Mouse (Mus musculus) midbrain, embryonic 14.5 days (tissue): ENCODE measurements around the gene Car12. TPM values are rescaled to one million over a fixed set of nuclear protein-coding genes. Genes with fewer than 3 reads are reported as not detected.

Experiments
- ATAC-seq: fragments of 200-750 bp; cut with Nextera tagmentation; 2 replicates; pipeline ENCODE4 v1.8.0; 2017; ENCODE audit warnings: moderate number of reproducible peaks, moderate library complexity; ENCODE audit not compliant: low FRiP score, low TSS enrichment
- DNase-seq: peaks from one replicate; pipeline ENCODE4 v3.0.0-alpha.2; 2015
- H3K27ac ChIP-seq: fragments of 300-500 bp; sonication (generic); replicated peaks from 2 replicates; pipeline ENCODE4 v1.5.1; 2014; ENCODE audit warnings: mild to moderate bottlenecking, low read depth, low read length, moderate library complexity
- H3K27me3 ChIP-seq: fragments of 300-500 bp; sonication (generic); 2 replicates; pipeline ENCODE4 v1.6.1; 2014; ENCODE audit warnings: low read length, control low read depth, mixed read lengths; ENCODE audit not compliant: control insufficient read depth, insufficient read depth
- H3K36me3 ChIP-seq: fragments of 300-500 bp; sonication (generic); 2 replicates; pipeline ENCODE4 v1.6.1; 2014; ENCODE audit warnings: low read length, control low read depth; ENCODE audit not compliant: control insufficient read depth, insufficient read depth
- H3K4me1 ChIP-seq: fragments of 300-500 bp; sonication (generic); 2 replicates; pipeline ENCODE4 v1.6.1; 2014; ENCODE audit warnings: mild to moderate bottlenecking, antibody characterized with exemption, low read length, control low read depth; ENCODE audit not compliant: control insufficient read depth, insufficient read depth
- H3K4me2 ChIP-seq: fragments of 300-500 bp; sonication (generic); 2 replicates; pipeline ENCODE4 v1.6.1; 2014; ENCODE audit warnings: mild to moderate bottlenecking, low read length, moderate library complexity
- H3K4me3 ChIP-seq: fragments of 300-500 bp; sonication (generic); replicated peaks from 2 replicates; pipeline ENCODE4 v1.5.1; 2014; ENCODE audit warnings: low read depth, low read length
- H3K9ac ChIP-seq: fragments of 300-500 bp; sonication (generic); replicated peaks from 2 replicates; pipeline ENCODE4 v1.6.1; 2014; ENCODE audit warnings: mild to moderate bottlenecking, low read length, moderate library complexity
- H3K9me3 ChIP-seq: fragments of 300-500 bp; sonication (generic); 2 replicates; pipeline ENCODE4 v1.6.1; 2016; ENCODE audit warnings: low read length, control low read depth, mixed read lengths; ENCODE audit not compliant: control insufficient read depth
- WGBS: fragments of 180-500 bp; shearing (Covaris S2); extraction: QIAGEN DNeasy Blood & Tissue Kit; methylation state at CpG from one replicate; pipeline ENCODE4 v1.1.7; 2014; 5-methylcytosine and 5-hydroxymethylcytosine counted together
- polyA plus RNA-seq: library from polyadenylated mRNA; unstranded; fragments of >200 nt; fragmentation: Nextera tagmentation; extraction: Ambion mirVana; gene quantifications from 2 replicates; pipeline ENCODE4 v1.2.1, GENCODE M21; 2014

The Car12 gene
- polyA plus RNA-seq, 1 experiment from 2014 or later: 0.62 TPM

- H3K9me3 ChIP-seq: no peaks in the 10 kb centered on the region
- no peak overlapping the region for H3K27ac ChIP-seq
- no peak overlapping the region for H3K9ac ChIP-seq
- no peak overlapping the region for H3K4me3 ChIP-seq
- no peaks in the 10 kb centered on the region for H3K4me1 ChIP-seq
- no peak overlapping the region for H3K4me2 ChIP-seq
- WGBS: 87% methylated on average over 6 of the region's 6 CpGs
- ATAC-seq: no peak
- no peaks in the 10 kb centered on the region for H3K27me3 ChIP-seq
- H3K36me3 ChIP-seq: no peaks in the 10 kb centered on the region
- no peak for DNase-seq
Observed at GRCm38 (mm10) chr9:66734568-66734967, 21.1 kb downstream of the Car12 start.

GRCm38 (mm10) chr9:66735122-66735521 is 21.6 kb downstream of the Car12 start:
- no peak for ATAC-seq
- WGBS: 94% methylated on average over 2 of the region's 2 CpGs

GRCm38 (mm10) chr9:66736016-66736415 is 22.5 kb downstream of the Car12 start:
- Histone ChIP-seq H3K9ac (no peak overlapping the region), H3K4me1 (no peaks in the 10 kb centered on the region), H3K4me2 (no peak overlapping the region), H3K27ac (no peak overlapping the region), H3K27me3 (no peaks in the 10 kb centered on the region), H3K9me3 (no peaks in the 10 kb centered on the region), H3K4me3 (no peak overlapping the region), H3K36me3 (no peaks in the 10 kb centered on the region)
- no peak for ATAC-seq
- WGBS: 86% methylated on average over 3 of the region's 3 CpGs
- no peak for DNase-seq

More at GRCm38 (mm10) chr9:66735122-66735521, 21.6 kb downstream of the Car12 start:
- no peak overlapping the region for H3K27ac ChIP-seq
- no peaks in the 10 kb centered on the region for H3K27me3 ChIP-seq
- no peak overlapping the region for H3K4me3 ChIP-seq
- H3K4me1 ChIP-seq: no peaks in the 10 kb centered on the region
- H3K9me3 ChIP-seq: no peaks in the 10 kb centered on the region
- H3K36me3 ChIP-seq: no peaks in the 10 kb centered on the region
- H3K9ac ChIP-seq: no peak overlapping the region
- no peak overlapping the region for H3K4me2 ChIP-seq
- no peak for DNase-seq

- no peak for ATAC-seq
Observed at GRCm38 (mm10) chr9:66736551-66736950, 23.1 kb downstream of the Car12 start.

GRCm38 (mm10) chr9:66739516-66739915 is 26.0 kb downstream of the Car12 start:
- Histone ChIP-seq H3K36me3 (no peaks in the 10 kb centered on the region), H3K4me2 (no peak overlapping the region), H3K4me1 (no peaks in the 10 kb centered on the region), H3K27ac (no peak overlapping the region), H3K9ac (no peak overlapping the region), H3K4me3 (no peak overlapping the region), H3K27me3 (no peaks in the 10 kb centered on the region), H3K9me3 (no peaks in the 10 kb centered on the region)
- DNase-seq: no peak
- no peak for ATAC-seq
- 87% methylated on average over 7 of the region's 7 CpGs for WGBS

More at GRCm38 (mm10) chr9:66736551-66736950, 23.1 kb downstream of the Car12 start:
- Histone ChIP-seq H3K4me3 (no peak overlapping the region), H3K36me3 (no peaks in the 10 kb centered on the region), H3K9ac (no peak overlapping the region), H3K27ac (no peak overlapping the region), H3K9me3 (no peaks in the 10 kb centered on the region), H3K4me1 (no peaks in the 10 kb centered on the region), H3K4me2 (no peak overlapping the region), H3K27me3 (no peaks in the 10 kb centered on the region)
- 95% methylated on average over 2 of the region's 2 CpGs for WGBS
- DNase-seq: no peak

- no peak overlapping the region for H3K27ac ChIP-seq
- no peak overlapping the region for H3K4me2 ChIP-seq
- H3K36me3 ChIP-seq: no peaks in the 10 kb centered on the region
- H3K9me3 ChIP-seq: no peaks in the 10 kb centered on the region
- no peak for ATAC-seq
- no peak for DNase-seq
- WGBS: 82% methylated on average over 2 of the region's 2 CpGs
- H3K4me3 ChIP-seq: no peak overlapping the region
- no peaks in the 10 kb centered on the region for H3K27me3 ChIP-seq
- no peak overlapping the region for H3K9ac ChIP-seq
- no peaks in the 10 kb centered on the region for H3K4me1 ChIP-seq
Observed at GRCm38 (mm10) chr9:66744531-66744930, 31.0 kb downstream of the Car12 start.

GRCm38 (mm10) chr9:66748390-66748789 is 34.9 kb downstream of the Car12 start:
- WGBS: 89% methylated on average over 15 of the region's 15 CpGs
- Histone ChIP-seq H3K9ac (no peak overlapping the region), H3K27me3 (no peaks in the 10 kb centered on the region), H3K9me3 (no peaks in the 10 kb centered on the region), H3K4me2 (no peak overlapping the region), H3K4me3 (no peak overlapping the region), H3K36me3 (no peaks in the 10 kb centered on the region), H3K4me1 (no peaks in the 10 kb centered on the region), H3K27ac (no peak overlapping the region)
- DNase-seq: no peak
- no peak for ATAC-seq

GRCm38 (mm10) chr9:66752849-66753248 is 39.4 kb downstream of the Car12 start:
- no peaks in the 10 kb centered on the region for H3K4me1 ChIP-seq
- H3K27me3 ChIP-seq: no peaks in the 10 kb centered on the region
- WGBS: 74% methylated on average over 6 of the region's 6 CpGs
- no peak overlapping the region for H3K27ac ChIP-seq
- no peak for ATAC-seq
- no peaks in the 10 kb centered on the region for H3K36me3 ChIP-seq
- no peak overlapping the region for H3K4me3 ChIP-seq
- DNase-seq: no peak
- no peak overlapping the region for H3K9ac ChIP-seq
- no peaks in the 10 kb centered on the region for H3K9me3 ChIP-seq
- no peak overlapping the region for H3K4me2 ChIP-seq

- no peak for DNase-seq
- H3K27ac ChIP-seq: no peak overlapping the region
- WGBS: 81% methylated on average over 1 of the region's 1 CpGs
Observed at GRCm38 (mm10) chr9:66760991-66761390, 47.5 kb downstream of the Car12 start.

More at GRCm38 (mm10) chr9:66760991-66761390, 47.5 kb downstream of the Car12 start:
- no peak for ATAC-seq
- Histone ChIP-seq H3K4me3 (no peak overlapping the region), H3K36me3 (no peaks in the 10 kb centered on the region), H3K27me3 (no peaks in the 10 kb centered on the region), H3K9ac (no peak overlapping the region), H3K4me1 (no peaks in the 10 kb centered on the region), H3K4me2 (no peak overlapping the region), H3K9me3 (no peaks in the 10 kb centered on the region)
